Mouse (Mus musculus): ENCODE data around the gene Slc10a7. TPM values are rescaled to one million over a fixed set of nuclear protein-coding genes. Genes with fewer than 3 reads are reported as not detected.

The Slc10a7 gene
- total RNA-seq (2012; rRNA removed) (12.6 and 13.7 TPM in 2 replicates), polyA plus RNA-seq (2012; ENCODE audit: insufficient read depth in 1 of 2, insufficient read length in 2 of 2, low read depth in 1 of 2, low replicate concordance in 2 of 2, missing spikeins in 1 of 2) (10 to 100 TPM in 1 of 2 experiments, not detected in 1; 27.3 TPM)

DNA sequence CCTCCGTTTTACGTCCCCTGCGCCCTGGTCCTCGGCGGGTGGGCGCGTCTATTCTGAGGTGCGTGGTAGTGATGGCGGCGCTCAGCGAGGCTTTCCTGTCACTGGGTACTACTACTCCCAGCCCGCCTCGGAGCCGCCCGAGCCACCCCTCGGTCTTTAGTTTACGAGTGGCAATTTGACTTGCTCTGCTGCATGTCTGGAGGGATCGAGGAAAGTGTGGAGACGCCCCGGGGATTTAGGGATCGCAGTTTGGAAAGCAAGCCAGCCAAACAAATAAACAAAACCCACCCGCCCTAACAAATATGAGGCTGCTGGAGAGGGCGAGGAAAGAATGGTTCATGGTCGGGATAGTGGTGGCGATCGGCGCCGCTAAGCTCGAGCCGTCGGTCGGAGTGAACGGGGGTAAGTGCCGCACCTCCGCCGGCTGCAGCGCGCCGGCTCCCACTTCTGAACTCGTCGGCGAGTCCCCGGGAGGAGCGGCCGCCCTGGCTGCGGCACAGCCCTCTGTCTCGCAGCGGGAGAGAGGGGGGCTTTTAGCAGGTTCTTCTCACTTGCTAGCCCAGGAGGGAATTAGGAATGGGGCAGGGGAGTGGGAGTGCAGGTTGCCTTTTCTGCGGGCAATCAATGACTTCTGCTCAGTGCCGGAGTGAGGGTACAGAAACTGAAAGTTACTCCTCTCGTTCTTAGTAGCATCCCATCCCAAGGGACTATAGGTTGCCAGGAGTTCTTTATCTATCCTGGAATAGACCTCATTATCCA, at the start of gene Slc10a7:
TSS of gene Slc10a7 (plus strand) at position 74 of the 759 bp plus-strand sequence.
- peak; percentile 90 for DNase-seq (ENCODE audit: low read depth, low spot score)
- TF ChIP-seq CTCF (IDR thresholded peaks at IDR 0.05 in 2 of 3, conservative IDR thresholded peaks at IDR 0.05 in 1 of 3; ENCODE audit: control insufficient read depth in 1 of 3, insufficient read depth in 1 of 3, low read depth in 2 of 3, low read length in 3 of 3, poor library complexity in 1 of 3, severe bottlenecking in 1 of 3) (no peak), TAL1 (IDR thresholded peaks at IDR 0.05; ENCODE audit: low read length) (no peak), TCF12 (IDR thresholded peaks at IDR 0.05; ENCODE audit: low read depth, low read length) (no peak), ZMIZ1 (IDR thresholded peaks at IDR 0.05; ENCODE audit: low read depth, low read length) (no peak), NRF1 (IDR thresholded peaks at IDR 0.05; ENCODE audit: insufficient read depth, low read depth, low read length, poor library complexity, severe bottlenecking) (no peak), ZKSCAN1 (IDR thresholded peaks at IDR 0.05; ENCODE audit: low read depth, low read length) (no peak), JUND (IDR thresholded peaks at IDR 0.05; ENCODE audit: low read depth, low read length) (no peak), USF2 (IDR thresholded peaks at IDR 0.05; ENCODE audit: borderline replicate concordance in 1 of 2, insufficient read depth in 1 of 2, low read depth in 1 of 2, low read length in 2 of 2) (no peak), MYC (IDR thresholded peaks at IDR 0.05; ENCODE audit: low read depth, low read length) (no peak), SIN3A (IDR thresholded peaks at IDR 0.05; ENCODE audit: low read length) (peak; percentile 20; the same call in 1 of the 2 replicates), HCFC1 (IDR thresholded peaks at IDR 0.05; ENCODE audit: low read depth, low read length) (peak; percentile 69), USF1 (IDR thresholded peaks at IDR 0.05; ENCODE audit: low read depth, low read length) (no peak), E2F4 (IDR thresholded peaks at IDR 0.05; ENCODE audit: borderline replicate concordance, low read depth, low read length) (no peak), TBP (IDR thresholded peaks at IDR 0.05; ENCODE audit: low read depth, low read length) (no peak), ELF1 (IDR thresholded peaks at IDR 0.05; ENCODE audit: low read depth, low read length) (no peak), SMC3 (IDR thresholded peaks at IDR 0.05; ENCODE audit: low read depth, low read length) (no peak), MAZ (IDR thresholded peaks at IDR 0.05; ENCODE audit: low read depth, low read length) (0 out of 2 replicates have a peak, but pooled peaks have one; percentile 45), NELFE (IDR thresholded peaks at IDR 0.05; ENCODE audit: low read depth, low read length) (peak; percentile 27; the same call in 1 of the 2 replicates), RCOR1 (IDR thresholded peaks at IDR 0.05; ENCODE audit: low read depth, low read length) (no peak), CHD1 (IDR thresholded peaks at IDR 0.05; ENCODE audit: low read depth, low read length) (peak; percentile 76; the same call in 1 of the 2 replicates), POLR2AphosphoS2 (IDR thresholded peaks at IDR 0.05; ENCODE audit: low read length) (no peak), GABPA (IDR thresholded peaks at IDR 0.05; ENCODE audit: low read depth, low read length) (no peak), RAD21 (IDR thresholded peaks at IDR 0.05; ENCODE audit: low read depth, low read length) (no peak), MAFK (IDR thresholded peaks at IDR 0.05; ENCODE audit: borderline replicate concordance, low read depth, low read length) (no peak), POLR2A (IDR thresholded peaks at IDR 0.05; ENCODE audit: control insufficient read depth in 1 of 2, insufficient read depth in 1 of 2, low read depth in 1 of 2, low read length in 2 of 2, poor library complexity in 1 of 2) (peak in 1 of 2 experiments; percentile 31; a peak in 2 of 4 replicates), ZNF384 (IDR thresholded peaks at IDR 0.05; ENCODE audit: low read depth, low read length) (no peak), POLR2AphosphoS5 (IDR thresholded peaks at IDR 0.05; ENCODE audit: borderline replicate concordance, low read depth, low read length) (no peak), MEF2A (IDR thresholded peaks at IDR 0.05; ENCODE audit: extremely low read depth, insufficient replicate concordance, low read depth, low read length, poor library complexity, severe bottlenecking) (no peak), MXI1 (IDR thresholded peaks at IDR 0.05; ENCODE audit: low read depth, low read length) (peak; percentile 96), GATA1 (IDR thresholded peaks at IDR 0.05; ENCODE audit: low read depth, low read length) (no peak), MAX (IDR thresholded peaks at IDR 0.05; ENCODE audit: low read length) (no peak), UBTF (IDR thresholded peaks at IDR 0.05; ENCODE audit: borderline replicate concordance, insufficient read depth, low read depth, low read length) (no peak), MYB (IDR thresholded peaks at IDR 0.05; ENCODE audit: low read depth, low read length) (no peak), EP300 (IDR thresholded peaks at IDR 0.05; ENCODE audit: low read depth in 1 of 2, low read length in 2 of 2) (no peak), KAT2A (conservative IDR thresholded peaks at IDR 0.05; ENCODE audit: low read depth, low read length) (no peak), CHD2 (IDR thresholded peaks at IDR 0.05; ENCODE audit: low read length) (no peak)

More for the DNA sequence above, at the start of gene Slc10a7:
- Histone ChIP-seq H3K4me3 (ENCODE audit: control insufficient read depth in 1 of 2, insufficient read depth in 1 of 2, low read depth in 2 of 2, low read length in 2 of 2) (peak within 1 kb of the TSS; percentile 90 to 100), H3K79me2 (ENCODE audit: control insufficient read depth, insufficient read depth, low read length, poor library complexity) (peaks cover 47% of the 10 kb centered on the region), H3K9ac (ENCODE audit: control insufficient read depth, low read depth, low read length, poor library complexity, severe bottlenecking) (peak within 1 kb of the TSS; percentile 100), H3K27ac (ENCODE audit: control insufficient read depth, low read depth, low read length) (peak within 1 kb of the TSS; percentile 98), H3K4me1 (ENCODE audit: control insufficient read depth in 1 of 2, insufficient read depth in 2 of 2, low read length in 2 of 2) (peaks cover 0 to 8% of the 10 kb centered on the region in 2 experiments; a peak in 2 of 4 replicates), H3K9me3 (replicated peaks; ENCODE audit: insufficient read depth, low read length) (no peaks in the 10 kb centered on the region), H3K36me3 (ENCODE audit: control insufficient read depth in 1 of 2, insufficient read depth in 2 of 2, low read length in 2 of 2) (peaks cover 0 to 14% of the 10 kb centered on the region in 2 experiments; a peak in 3 of 4 replicates), H3K27me3 (ENCODE audit: control insufficient read depth in 1 of 2, insufficient read depth in 2 of 2, low read length in 2 of 2) (no peaks in the 10 kb centered on the region)

All from MEL (cell line).